Mouse (Mus musculus): ENCODE measurements at regions not wholly inside any gene's neighbourhood (a gene's known extent, or its start where the extent isn't known, plus 50 kb on each side); places are given as distances from the start of the nearest gene placed in this dataset.

GRCm38 (mm10) chr4:12334429-12334828 is 162.6 kb upstream of the Fam92a start:
- Histone ChIP-seq H3K4me1 (no peaks in the 10 kb centered on the region), H3K4me3 (replicated peaks) (no peak overlapping the region), H3K36me3 (no peaks in the 10 kb centered on the region), H3K9ac (no peak overlapping the region), H3K9me3 (replicated peaks) (no peaks in the 10 kb centered on the region), H3K4me2 (no peak overlapping the region), H3K27me3 (no peaks in the 10 kb centered on the region), H3K27ac (no peak overlapping the region)
- 69% methylated on average over 9 of the region's 9 CpGs for WGBS
- no peak for ATAC-seq (replicated peaks; ENCODE audit: low FRiP score)

GRCm38 (mm10) chr4:12316024-12316423 is 144.2 kb upstream of the Fam92a start:
- H3K36me3 ChIP-seq = no peaks in the 10 kb centered on the region
- no peaks in the 10 kb centered on the region for H3K9me3 ChIP-seq (replicated peaks)
- H3K4me2 ChIP-seq = no peak overlapping the region
- 85% methylated on average over 1 of the region's 1 CpGs for WGBS
- no peaks in the 10 kb centered on the region for H3K4me1 ChIP-seq
- no peak overlapping the region for H3K9ac ChIP-seq
- no peak overlapping the region for H3K27ac ChIP-seq
- no peaks in the 10 kb centered on the region for H3K27me3 ChIP-seq
- H3K4me3 ChIP-seq (replicated peaks) = no peak overlapping the region
- no peak for ATAC-seq (replicated peaks; ENCODE audit: low FRiP score)

GRCm38 (mm10) chr4:12308332-12308731 is 136.5 kb upstream of the Fam92a start:
- 92% methylated on average over 5 of the region's 5 CpGs for WGBS
- ATAC-seq (replicated peaks; ENCODE audit: low FRiP score) = no peak

GRCm38 (mm10) chr4:12306618-12307565 is 135.1 kb upstream of the Fam92a start:
- Histone ChIP-seq H3K9me3 (replicated peaks) (no peaks in the 10 kb centered on the region), H3K9ac (no peak overlapping the region), H3K4me3 (replicated peaks) (no peak overlapping the region), H3K4me1 (no peaks in the 10 kb centered on the region), H3K4me2 (no peak overlapping the region), H3K27ac (no peak overlapping the region), H3K27me3 (no peaks in the 10 kb centered on the region), H3K36me3 (no peaks in the 10 kb centered on the region)
- no peak for ATAC-seq (replicated peaks; ENCODE audit: low FRiP score)
- WGBS = 73% methylated on average over 9 of the region's 9 CpGs

More at GRCm38 (mm10) chr4:12308332-12308731, 136.5 kb upstream of the Fam92a start:
- no peaks in the 10 kb centered on the region for H3K27me3 ChIP-seq
- H3K4me2 ChIP-seq = no peak overlapping the region
- no peak overlapping the region for H3K4me3 ChIP-seq (replicated peaks)
- H3K9ac ChIP-seq = no peak overlapping the region
- H3K27ac ChIP-seq = no peak overlapping the region
- no peaks in the 10 kb centered on the region for H3K4me1 ChIP-seq
- H3K36me3 ChIP-seq = no peaks in the 10 kb centered on the region
- H3K9me3 ChIP-seq (replicated peaks) = no peaks in the 10 kb centered on the region

DNA sequence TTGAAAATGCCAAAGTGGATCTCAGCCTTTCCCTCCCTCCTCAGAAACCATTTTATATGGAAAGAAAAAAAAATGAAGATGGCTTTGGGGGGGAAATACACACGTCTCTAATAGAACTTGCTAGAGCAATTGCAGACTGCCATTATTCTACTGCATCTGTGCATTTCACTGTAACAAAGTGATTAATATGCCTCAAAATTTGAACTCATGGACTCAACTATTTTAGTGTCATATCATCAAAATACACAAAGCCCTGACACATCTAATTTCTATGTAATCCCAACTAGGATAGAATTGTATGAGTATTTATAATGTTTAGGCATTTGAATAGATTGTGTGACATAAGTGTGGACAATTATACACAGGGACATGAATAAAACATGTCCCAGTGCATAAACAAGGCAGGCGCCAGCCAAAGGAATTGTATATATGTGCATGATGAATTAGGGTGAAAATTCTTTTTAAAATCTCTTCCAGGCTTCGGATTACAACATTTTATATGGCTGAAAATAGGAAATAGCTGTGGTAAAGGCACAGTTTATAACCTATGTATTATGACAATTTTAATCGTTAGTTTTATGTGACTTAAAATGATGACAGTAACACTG is 115.4 kb upstream of the Fam92a start:
- no peaks in the 10 kb centered on the region for H3K4me1 ChIP-seq
- H3K9me3 ChIP-seq (replicated peaks) = no peaks in the 10 kb centered on the region
- no peaks in the 10 kb centered on the region for H3K36me3 ChIP-seq
- WGBS = 83% methylated on average over 4 of the region's 4 CpGs
- H3K4me2 ChIP-seq = no peak overlapping the region
- no peak overlapping the region for H3K9ac ChIP-seq
- no peak overlapping the region for H3K27ac ChIP-seq
- H3K27me3 ChIP-seq = no peaks in the 10 kb centered on the region
- no peak for ATAC-seq (replicated peaks; ENCODE audit: low FRiP score)
- no peak overlapping the region for H3K4me3 ChIP-seq (replicated peaks)

- Histone ChIP-seq H3K9me3 (replicated peaks) (no peaks in the 10 kb centered on the region), H3K36me3 (no peaks in the 10 kb centered on the region), H3K4me1 (no peaks in the 10 kb centered on the region), H3K9ac (no peak overlapping the region), H3K4me3 (replicated peaks) (no peak overlapping the region), H3K27me3 (no peaks in the 10 kb centered on the region), H3K27ac (no peak overlapping the region), H3K4me2 (no peak overlapping the region)
- 81% methylated on average over 1 of the region's 1 CpGs for WGBS
- ATAC-seq (replicated peaks; ENCODE audit: low FRiP score) = no peak
Measured at GRCm38 (mm10) chr4:12286391-12286790, 114.6 kb upstream of the Fam92a start.

GRCm38 (mm10) chr4:12285983-12286382 is 114.2 kb upstream of the Fam92a start:
- no peak overlapping the region for H3K4me3 ChIP-seq (replicated peaks)
- no peaks in the 10 kb centered on the region for H3K9me3 ChIP-seq (replicated peaks)
- no peaks in the 10 kb centered on the region for H3K4me1 ChIP-seq
- ATAC-seq (replicated peaks; ENCODE audit: low FRiP score) = no peak
- no peak overlapping the region for H3K27ac ChIP-seq
- H3K9ac ChIP-seq = no peak overlapping the region
- no peaks in the 10 kb centered on the region for H3K27me3 ChIP-seq
- no peaks in the 10 kb centered on the region for H3K36me3 ChIP-seq
- no peak overlapping the region for H3K4me2 ChIP-seq

GRCm38 (mm10) chr4:12277949-12278348 is 106.1 kb upstream of the Fam92a start:
- Histone ChIP-seq H3K27ac (no peak overlapping the region), H3K9me3 (replicated peaks) (no peaks in the 10 kb centered on the region), H3K4me2 (no peak overlapping the region), H3K27me3 (no peaks in the 10 kb centered on the region), H3K36me3 (no peaks in the 10 kb centered on the region), H3K4me1 (no peaks in the 10 kb centered on the region), H3K4me3 (replicated peaks) (no peak overlapping the region), H3K9ac (no peak overlapping the region)
- ATAC-seq (replicated peaks; ENCODE audit: low FRiP score) = no peak
- WGBS = 79% methylated on average over 3 of the region's 3 CpGs

DNA sequence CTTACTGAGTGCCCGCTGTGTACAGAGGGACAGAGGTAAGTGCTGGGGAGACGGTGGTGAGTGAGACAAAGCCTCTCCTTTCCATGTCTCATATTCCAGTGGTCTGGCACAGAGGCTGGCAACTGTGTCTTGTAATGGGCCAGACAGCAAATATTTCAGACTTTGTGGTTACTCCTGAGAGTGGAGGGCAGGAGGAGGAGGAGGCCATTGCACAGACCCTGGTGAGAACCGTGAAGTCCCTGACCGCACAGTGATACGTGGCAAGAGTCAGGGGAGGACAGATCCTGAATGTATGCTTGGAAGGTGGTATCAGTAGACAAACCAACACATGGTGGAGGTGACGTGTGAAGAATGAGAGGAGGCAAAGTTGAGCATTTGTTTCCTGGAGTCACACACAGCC is 101.6 kb upstream of the Fam92a start:
- H3K9ac ChIP-seq = no peak overlapping the region
- no peak for ATAC-seq (replicated peaks; ENCODE audit: low FRiP score)
- no peak overlapping the region for H3K4me2 ChIP-seq
- H3K27ac ChIP-seq = no peak overlapping the region
- WGBS = 81% methylated on average over 6 of the region's 6 CpGs
- no peak overlapping the region for H3K4me3 ChIP-seq (replicated peaks)
- no peaks in the 10 kb centered on the region for H3K9me3 ChIP-seq (replicated peaks)
- no peaks in the 10 kb centered on the region for H3K27me3 ChIP-seq
- H3K4me1 ChIP-seq = no peaks in the 10 kb centered on the region
- H3K36me3 ChIP-seq = no peaks in the 10 kb centered on the region

GRCm38 (mm10) chr4:12272914-12273313 is 101.1 kb upstream of the Fam92a start:
- no peak overlapping the region for H3K4me3 ChIP-seq (replicated peaks)
- whole genome bisulfite sequencing = 75% methylated on average over 6 of the region's 6 CpGs
- no peak for ATAC-seq (replicated peaks; ENCODE audit: low FRiP score)
- no peaks in the 10 kb centered on the region for H3K9me3 ChIP-seq (replicated peaks)
- H3K4me2 ChIP-seq = no peak overlapping the region
- no peaks in the 10 kb centered on the region for H3K4me1 ChIP-seq
- H3K27ac ChIP-seq = no peak overlapping the region
- no peaks in the 10 kb centered on the region for H3K27me3 ChIP-seq
- H3K9ac ChIP-seq = no peak overlapping the region
- H3K36me3 ChIP-seq = no peaks in the 10 kb centered on the region

- no peaks in the 10 kb centered on the region for H3K36me3 ChIP-seq
- no peak overlapping the region for H3K27ac ChIP-seq
- WGBS = 78% methylated on average over 6 of the region's 6 CpGs
- H3K4me2 ChIP-seq = no peak overlapping the region
- no peak for ATAC-seq (replicated peaks; ENCODE audit: low FRiP score)
- no peak overlapping the region for H3K4me3 ChIP-seq (replicated peaks)
- no peaks in the 10 kb centered on the region for H3K4me1 ChIP-seq
- H3K9ac ChIP-seq = no peak overlapping the region
- H3K27me3 ChIP-seq = no peaks in the 10 kb centered on the region
- no peaks in the 10 kb centered on the region for H3K9me3 ChIP-seq (replicated peaks)
Measured at GRCm38 (mm10) chr4:12272378-12272777, 100.6 kb upstream of the Fam92a start.

DNA sequence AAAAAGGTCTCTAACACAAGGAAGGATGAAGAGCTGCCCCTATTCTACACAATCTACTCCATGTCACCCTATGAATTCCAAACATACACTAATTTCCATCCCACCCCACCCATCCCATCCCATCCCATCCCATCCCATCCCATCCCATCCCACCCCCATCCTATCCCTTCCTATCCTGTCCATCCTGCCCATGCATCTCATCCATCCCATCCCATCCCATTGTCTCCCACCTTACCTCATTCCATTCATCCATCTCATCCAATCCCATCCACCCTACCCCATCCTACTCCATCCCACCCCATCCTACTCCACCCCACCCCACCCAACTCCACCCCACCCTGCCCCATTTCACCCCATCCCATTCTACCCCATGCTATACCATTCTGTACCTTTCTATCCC is 91.9 kb upstream of the Fam92a start:
- Histone ChIP-seq H3K27ac (no peak overlapping the region), H3K27me3 (no peaks in the 10 kb centered on the region), H3K4me1 (no peaks in the 10 kb centered on the region), H3K36me3 (no peaks in the 10 kb centered on the region), H3K4me2 (no peak overlapping the region), H3K4me3 (replicated peaks) (no peak overlapping the region), H3K9me3 (replicated peaks) (no peaks in the 10 kb centered on the region), H3K9ac (no peak overlapping the region)
- no peak for ATAC-seq (replicated peaks; ENCODE audit: low FRiP score)
